Mouse (Mus musculus) neural tube, embryonic 11.5 days (tissue): ENCODE measurements around the gene Tmem132c. TPM values are rescaled to one million over a fixed set of nuclear protein-coding genes. Genes with fewer than 3 reads are reported as not detected.

Experiments
- ATAC-seq: fragments of 200-750 bp; cut with Nextera tagmentation; 2 replicates; pipeline ENCODE4 v1.8.0; 2017; ENCODE audit warnings: moderate number of reproducible peaks, mild to moderate bottlenecking, moderate TSS enrichment, moderate library complexity; ENCODE audit not compliant: insufficient read depth, low FRiP score, low TSS enrichment
- DNase-seq: peaks from one replicate; pipeline ENCODE4 v3.0.0-alpha.2; 2015; ENCODE audit warnings: low spot score
- H3K27ac ChIP-seq: fragments of 300-500 bp; sonication (generic); 2 replicates; pipeline ENCODE4 v1.5.1; 2014; ENCODE audit warnings: low read depth, mild to moderate bottlenecking, low read length
- H3K27me3 ChIP-seq: fragments of 300-500 bp; sonication (generic); 2 replicates; pipeline ENCODE4 v1.6.1; 2014; ENCODE audit warnings: mild to moderate bottlenecking, low read length, mixed read lengths; ENCODE audit not compliant: control insufficient read depth, insufficient read depth
- H3K36me3 ChIP-seq: fragments of 300-500 bp; sonication (generic); 2 replicates; pipeline ENCODE4 v1.6.1; 2014; ENCODE audit warnings: mild to moderate bottlenecking, low read length, moderate library complexity, mixed read lengths; ENCODE audit not compliant: control insufficient read depth, insufficient read depth
- H3K4me1 ChIP-seq: fragments of 300-500 bp; sonication (generic); 2 replicates; pipeline ENCODE4 v1.6.1; 2014; ENCODE audit warnings: low read length, mixed read lengths; ENCODE audit not compliant: control insufficient read depth, insufficient read depth
- H3K4me2 ChIP-seq: fragments of 300-500 bp; sonication (generic); 2 replicates; pipeline ENCODE4 v1.6.1; 2014; ENCODE audit warnings: low read depth, mild to moderate bottlenecking, moderate library complexity
- H3K4me3 ChIP-seq: fragments of 300-500 bp; sonication (generic); 2 replicates; pipeline ENCODE4 v1.5.1; 2014; ENCODE audit warnings: low read depth, low read length
- H3K9ac ChIP-seq: fragments of 300-500 bp; sonication (generic); 2 replicates; pipeline ENCODE4 v1.6.1; 2014; ENCODE audit warnings: mild to moderate bottlenecking, low read length
- H3K9me3 ChIP-seq: fragments of 300-500 bp; sonication (generic); 2 replicates; pipeline ENCODE4 v1.6.1; 2016; ENCODE audit warnings: low read length; ENCODE audit not compliant: control insufficient read depth
- WGBS: fragments of 180-500 bp; shearing (Covaris S2); extraction: QIAGEN DNeasy Blood & Tissue Kit; methylation state at CpG from one replicate; pipeline ENCODE4 v1.1.7; 2014; 5-methylcytosine and 5-hydroxymethylcytosine counted together
- polyA plus RNA-seq: library from polyadenylated mRNA; unstranded; fragments of >200 nt; fragmentation: Nextera tagmentation; extraction: Ambion mirVana; gene quantifications from 2 replicates; pipeline ENCODE4 v1.2.1, GENCODE M21; 2014

The Tmem132c gene
- 24.6 and 25.2 TPM in 2 replicates for polyA plus RNA-seq

- peak within 1 kb of the TSS; percentile 85 for H3K4me2 ChIP-seq
- H3K36me3 ChIP-seq = no peaks in the 10 kb centered on the region
- ATAC-seq = peak; percentile 93
- H3K4me3 ChIP-seq = peak within 1 kb of the TSS; percentile 70
- peaks cover 12% of the 10 kb centered on the region for H3K4me1 ChIP-seq
- H3K27me3 ChIP-seq = no peaks in the 10 kb centered on the region; the same call in 1 of the 2 replicates
- H3K9ac ChIP-seq = peak within 1 kb of the TSS; percentile 56
- H3K9me3 ChIP-seq = no peaks in the 10 kb centered on the region
- H3K27ac ChIP-seq = peak within 1 kb of the TSS; percentile 29; the same call in 1 of the 2 replicates
- peak; percentile 92 for DNase-seq
- under 1% methylated on average over 58 of the region's 58 CpGs for WGBS
Observed at GRCm38 (mm10) chr5:127241136-127241924, at the start of gene Tmem132c. Tmem132c (plus strand) TSS chr5:127241808.

- H3K4me1 ChIP-seq = no peaks in the 10 kb centered on the region
- H3K36me3 ChIP-seq = no peaks in the 10 kb centered on the region
- no peak overlapping the region for H3K4me3 ChIP-seq
- H3K27me3 ChIP-seq = no peaks in the 10 kb centered on the region
- no peak overlapping the region for H3K9ac ChIP-seq
- no peak overlapping the region for H3K27ac ChIP-seq
- H3K9me3 ChIP-seq = no peaks in the 10 kb centered on the region
- DNase-seq (peak; percentile 60), ATAC-seq (no peak)
- no peak overlapping the region for H3K4me2 ChIP-seq
- WGBS = 33% methylated on average over 5 of the region's 5 CpGs
Observed at GRCm38 (mm10) chr5:127191881-127192280, 49.7 kb upstream of the Tmem132c start.

- ATAC-seq = no peak
- peak; percentile 14 for DNase-seq
Observed at GRCm38 (mm10) chr5:127198850-127199249, 42.8 kb upstream of the Tmem132c start.

GRCm38 (mm10) chr5:127204881-127205280 lies 36.7 kb upstream of the Tmem132c start:
- DNase-seq (no peak), ATAC-seq (no peak)
- WGBS = 86% methylated on average over 8 of the region's 8 CpGs
- Histone ChIP-seq H3K4me1 (no peaks in the 10 kb centered on the region), H3K27ac (no peak overlapping the region), H3K4me2 (no peak overlapping the region), H3K9me3 (no peaks in the 10 kb centered on the region), H3K9ac (no peak overlapping the region), H3K4me3 (no peak overlapping the region), H3K36me3 (no peaks in the 10 kb centered on the region), H3K27me3 (no peaks in the 10 kb centered on the region)

More at GRCm38 (mm10) chr5:127198850-127199249, 42.8 kb upstream of the Tmem132c start:
- Histone ChIP-seq H3K27me3 (no peaks in the 10 kb centered on the region), H3K4me3 (no peak overlapping the region), H3K4me1 (no peaks in the 10 kb centered on the region), H3K36me3 (no peaks in the 10 kb centered on the region), H3K9me3 (no peaks in the 10 kb centered on the region), H3K4me2 (no peak overlapping the region), H3K9ac (no peak overlapping the region), H3K27ac (no peak overlapping the region)
- 54% methylated on average over 4 of the region's 4 CpGs for WGBS

GRCm38 (mm10) chr5:127216389-127216788 lies 25.2 kb upstream of the Tmem132c start:
- no peaks in the 10 kb centered on the region for H3K27me3 ChIP-seq
- no peak for DNase-seq

GRCm38 (mm10) chr5:127217725-127218124 lies 23.9 kb upstream of the Tmem132c start:
- H3K36me3 ChIP-seq = no peaks in the 10 kb centered on the region
- no peak for ATAC-seq
- no peak overlapping the region for H3K9ac ChIP-seq
- no peak for DNase-seq
- WGBS = 64% methylated on average over 6 of the region's 6 CpGs
- no peaks in the 10 kb centered on the region for H3K27me3 ChIP-seq
- no peaks in the 10 kb centered on the region for H3K4me1 ChIP-seq
- H3K27ac ChIP-seq = no peak overlapping the region
- no peak overlapping the region for H3K4me3 ChIP-seq
- no peaks in the 10 kb centered on the region for H3K9me3 ChIP-seq
- H3K4me2 ChIP-seq = no peak overlapping the region

More at GRCm38 (mm10) chr5:127216389-127216788, 25.2 kb upstream of the Tmem132c start:
- no peak overlapping the region for H3K27ac ChIP-seq
- H3K9me3 ChIP-seq = no peaks in the 10 kb centered on the region
- H3K9ac ChIP-seq = no peak overlapping the region
- no peak overlapping the region for H3K4me3 ChIP-seq
- no peaks in the 10 kb centered on the region for H3K36me3 ChIP-seq
- H3K4me1 ChIP-seq = no peaks in the 10 kb centered on the region
- no peak overlapping the region for H3K4me2 ChIP-seq
- 58% methylated on average over 3 of the region's 3 CpGs for WGBS
- no peak for ATAC-seq

GRCm38 (mm10) chr5:127227929-127228595 lies 13.5 kb upstream of the Tmem132c start:
- peak overlapping the region; percentile 58 for H3K4me2 ChIP-seq
- ATAC-seq (peak; percentile 68; the same call in 1 of the 2 replicates), DNase-seq (peak; percentile 64)
- H3K36me3 ChIP-seq = no peaks in the 10 kb centered on the region
- WGBS = 4% methylated on average over 14 of the region's 14 CpGs
- no peaks in the 10 kb centered on the region; the same call in none of the 2 replicates for H3K27me3 ChIP-seq
- peak overlapping the region; percentile 26; the same call in 1 of the 2 replicates for H3K9ac ChIP-seq
- peaks cover 8% of the 10 kb centered on the region; the same call in 1 of the 2 replicates for H3K4me1 ChIP-seq
- 0 out of 2 replicates have a peak overlapping the region, but pooled peaks have one; percentile 20 for H3K27ac ChIP-seq
- no peaks in the 10 kb centered on the region for H3K9me3 ChIP-seq
- H3K4me3 ChIP-seq = peak overlapping the region; percentile 19; the same call in 1 of the 2 replicates

GRCm38 (mm10) chr5:127234715-127235114 lies 6.9 kb upstream of the Tmem132c start:
- Histone ChIP-seq H3K4me1 (peaks cover 8% of the 10 kb centered on the region), H3K27me3 (no peaks in the 10 kb centered on the region; the same call in 1 of the 2 replicates), H3K4me3 (no peak overlapping the region), H3K9me3 (no peaks in the 10 kb centered on the region), H3K36me3 (no peaks in the 10 kb centered on the region), H3K4me2 (peak overlapping the region; percentile 22; the same call in 1 of the 2 replicates), H3K27ac (no peak overlapping the region), H3K9ac (no peak overlapping the region; the same call in 1 of the 2 replicates)
- DNase-seq (peak; percentile 79), ATAC-seq (peak; percentile 78)
- 5% methylated on average over 7 of the region's 7 CpGs for WGBS
